Mouse (Mus musculus) cerebellum, adult 2 months (tissue): Measurements from ENCODE around the gene Anapc16. TPM values are rescaled to one million over a fixed set of nuclear protein-coding genes. Genes with fewer than 3 reads are reported as not detected.

Experiments
- DNase-seq, 2 experiments: peaks; one replicate each; pipeline ENCODE4 v3.0.0; 2021
- H3K27ac ChIP-seq: fragments of 200-500 bp; 2 replicates; pipeline ENCODE4 v1.5.1; 2012; ENCODE audit warnings: low read length, control low read depth, inconsistent platforms; ENCODE audit not compliant: insufficient read depth
- H3K27me3 ChIP-seq: fragments of 200-500 bp; 2 replicates; pipeline ENCODE4 v1.6.1; 2012; ENCODE audit warnings: inconsistent platforms, mild to moderate bottlenecking, low read length, moderate library complexity; ENCODE audit not compliant: control insufficient read depth, insufficient read depth
- H3K4me1 ChIP-seq: fragments of 200-500 bp; 2 replicates; pipeline ENCODE4 v1.6.1; 2011; ENCODE audit warnings: low read length; ENCODE audit not compliant: control insufficient read depth, insufficient read depth
- H3K4me3 ChIP-seq: fragments of 200-500 bp; replicated peaks from 2 replicates; pipeline ENCODE3; 2011; ENCODE audit warnings: mild to moderate bottlenecking, low read depth, low read length, control low read depth; ENCODE audit not compliant: insufficient read depth
- CTCF ChIP-seq: fragments of 200-500 bp; IDR thresholded peaks from 2 replicates; pipeline ENCODE4 v1.5.1; 2011; ENCODE audit warnings: low read depth, mild to moderate bottlenecking, control low read depth, low read length, moderate library complexity, borderline replicate concordance; ENCODE audit not compliant: insufficient read depth
- POLR2A ChIP-seq: fragments of 200-500 bp; IDR thresholded peaks from 2 replicates; pipeline ENCODE4 v1.6.1; 2011; ENCODE audit warnings: low read length, control low read depth, borderline replicate concordance; ENCODE audit not compliant: insufficient read depth
- WGBS: fragments of 180-500 bp; shearing (Covaris S2); methylation state at CpG from one replicate; pipeline ENCODE4 v1.1.7; 2018; 5-methylcytosine and 5-hydroxymethylcytosine counted together
- polyA plus RNA-seq: library from polyadenylated mRNA; depleted of rRNA; stranded (reverse); fragments of >200 nt; gene quantifications from 2 replicates; pipeline ENCODE4 v1.2.3, GENCODE M21; 2012

Gene Anapc16
- polyA plus RNA-seq, 1 experiment = 95.5 TPM

- no peak overlapping the region for H3K4me3 ChIP-seq
- no peak overlapping the region; the same call in 1 of the 2 replicates for H3K27ac ChIP-seq
- peaks cover 2% of the 10 kb centered on the region; the same call in 1 of the 2 replicates for H3K4me1 ChIP-seq
- 41% methylated on average over 25 of the region's 25 CpGs for WGBS
- H3K27me3 ChIP-seq = no peaks in the 10 kb centered on the region
- DNase-seq = no peak
- TF ChIP-seq POLR2A = no peak
- no peak for TF ChIP-seq CTCF
Observed at GRCm38 (mm10) chr10:59957171-59958149, 45.5 kb downstream of the Anapc16 start.

GRCm38 (mm10) chr10:59956681-59957080, 46.3 kb downstream of the Anapc16 start:
- Histone ChIP-seq H3K4me3 (no peak overlapping the region), H3K27me3 (no peaks in the 10 kb centered on the region), H3K4me1 (peaks cover 2% of the 10 kb centered on the region; the same call in 1 of the 2 replicates), H3K27ac (no peak overlapping the region)
- 74% methylated on average over 5 of the region's 5 CpGs for WGBS
- TF ChIP-seq CTCF (no peak), POLR2A (no peak)
- DNase-seq = no peak

- TF ChIP-seq POLR2A (no peak), CTCF (no peak)
- 47% methylated on average over 7 of the region's 7 CpGs for WGBS
- Histone ChIP-seq H3K27me3 (no peaks in the 10 kb centered on the region), H3K4me3 (no peak overlapping the region), H3K4me1 (peaks cover 9% of the 10 kb centered on the region), H3K27ac (no peak overlapping the region)
- no peak for DNase-seq
Observed at GRCm38 (mm10) chr10:59953564-59954039, 49.3 kb downstream of the Anapc16 start.

GRCm38 (mm10) chr10:59952781-59953563, 50.0 kb downstream of the Anapc16 start:
- no peak for TF ChIP-seq CTCF
- H3K4me1 ChIP-seq = peaks cover 9% of the 10 kb centered on the region
- H3K27ac ChIP-seq = peak overlapping the region; percentile 100; the same call in 1 of the 2 replicates
- no peaks in the 10 kb centered on the region for H3K27me3 ChIP-seq
- 19% methylated on average over 16 of the region's 16 CpGs for WGBS
- H3K4me3 ChIP-seq = peak overlapping the region; percentile 76
- peak; percentile 59 to 65 for DNase-seq

GRCm38 (mm10) chr10:59952152-59952780, 50.7 kb downstream of the Anapc16 start:
- peak; percentile 75 to 80 for DNase-seq
- WGBS = 1% methylated on average over 31 of the region's 31 CpGs
- H3K4me1 ChIP-seq = peaks cover 9% of the 10 kb centered on the region
- no peaks in the 10 kb centered on the region for H3K27me3 ChIP-seq
- H3K4me3 ChIP-seq = peak overlapping the region; percentile 76
- H3K27ac ChIP-seq = peak overlapping the region; percentile 100
- TF ChIP-seq POLR2A = peak; percentile 55; the same call in 1 of the 2 replicates
- no peak for TF ChIP-seq CTCF

- peak within 1 kb of the TSS; percentile 89 for H3K4me3 ChIP-seq
- DNase-seq = peak; percentile 100
- peaks cover 9% of the 10 kb centered on the region for H3K4me1 ChIP-seq
- peak; percentile 100 for TF ChIP-seq POLR2A
- peak; percentile 2; the same call in 1 of the 2 replicates for TF ChIP-seq CTCF
- H3K27me3 ChIP-seq = no peaks in the 10 kb centered on the region
- under 1% methylated on average over 76 of the region's 76 CpGs for WGBS
- peak within 1 kb of the TSS; percentile 100 for H3K27ac ChIP-seq
Observed at GRCm38 (mm10) chr10:59951211-59952151, 51.5 kb downstream of the Anapc16 start, which contains the start of gene Ddit4. Ddit4 (minus strand) TSS chr10:59951834.
